ENCODE assay signal across 18 mouse cellular contexts in genomic region chr3:102127114-102127513, GRCm38 (mm10). TPM values are rescaled to one million over a fixed set of nuclear protein-coding genes. Genes with fewer than 3 reads are reported as not detected.
DNase-seq lines count a peak whose midpoint lies in the region; ATAC-seq lines count a peak whose summit lies in the region.
"Had no signal": no experiment of that assay in that cellular context is flagged by ENCODE, and none has a peak within 500 bp of the region (broad histone marks: within the 10 kb centered on the region; RNA-seq: fewer than 3 reads in every experiment).

No protein-coding gene starts in this region.

- WGBS in liver, embryonic 16.5 days (ENCODE audit: insufficient replicate concordance), result 61% methylated on average over 2 of the region's 2 CpGs
- 72% methylated on average over 2 of the region's 2 CpGs for WGBS in liver, embryonic 11.5 days
- WGBS in stomach, embryonic 15.5 days, result 52% methylated on average over 2 of the region's 2 CpGs

- no peak overlapping the region for H3K4me2 ChIP-seq in liver, embryonic 16.5 days (ENCODE audit: low read depth, low read length)
- H3K4me2 ChIP-seq in liver, embryonic 11.5 days, result no peak overlapping the region
- H3K4me2 ChIP-seq in stomach, embryonic 15.5 days, result no peak overlapping the region
- H3K4me2 ChIP-seq: embryonic facial prominence, embryonic 12.5 days; forebrain, embryonic 15.5 days; heart, embryonic 13.5 days had no signal

- H3K9ac ChIP-seq in liver, embryonic 16.5 days (ENCODE audit: low read depth, low read length), result no peak overlapping the region
- no peak overlapping the region for H3K9ac ChIP-seq in liver, embryonic 11.5 days (ENCODE audit: low read depth, low read length)
- H3K9ac ChIP-seq in stomach, embryonic 15.5 days, result no peak overlapping the region
- H3K9ac ChIP-seq: embryonic facial prominence, embryonic 12.5 days; forebrain, embryonic 15.5 days; heart, embryonic 13.5 days had no signal

- H3K4me1 ChIP-seq in liver, embryonic 16.5 days (ENCODE audit: control insufficient read depth, low read depth, low read length), result no peaks in the 10 kb centered on the region; the same call in 1 of the 2 replicates
- no peaks in the 10 kb centered on the region; the same call in 1 of the 2 replicates for H3K4me1 ChIP-seq in liver, embryonic 11.5 days (replicated peaks; ENCODE audit: control insufficient read depth, insufficient read depth, low read length)
- no peaks in the 10 kb centered on the region for H3K4me1 ChIP-seq in stomach, embryonic 15.5 days
- H3K4me1 ChIP-seq: embryonic facial prominence, embryonic 12.5 days; forebrain, embryonic 15.5 days had no signal

- no peaks in the 10 kb centered on the region for H3K36me3 ChIP-seq in liver, embryonic 16.5 days (ENCODE audit: control insufficient read depth, insufficient read depth)
- H3K36me3 ChIP-seq in liver, embryonic 11.5 days (ENCODE audit: control insufficient read depth, insufficient read depth, low read length), result no peaks in the 10 kb centered on the region
- no peaks in the 10 kb centered on the region for H3K36me3 ChIP-seq in stomach, embryonic 15.5 days
- H3K36me3 ChIP-seq: embryonic facial prominence, embryonic 12.5 days; forebrain, embryonic 15.5 days had no signal

- no peak overlapping the region for H3K27ac ChIP-seq in liver, embryonic 16.5 days (ENCODE audit: low read length)
- H3K27ac ChIP-seq in liver, embryonic 11.5 days (ENCODE audit: low read depth, low read length), result no peak overlapping the region
- no peak overlapping the region for H3K27ac ChIP-seq in stomach, embryonic 15.5 days
- H3K27ac ChIP-seq: embryonic facial prominence, embryonic 12.5 days; forebrain, embryonic 15.5 days; heart, embryonic 13.5 days had no signal

- no peaks in the 10 kb centered on the region for H3K9me3 ChIP-seq in liver, embryonic 16.5 days (replicated peaks; ENCODE audit: control insufficient read depth, low read length)
- H3K9me3 ChIP-seq in liver, embryonic 11.5 days (ENCODE audit: control insufficient read depth, low read length), result no peaks in the 10 kb centered on the region
- H3K9me3 ChIP-seq in stomach, embryonic 15.5 days, result no peaks in the 10 kb centered on the region
- H3K9me3 ChIP-seq: embryonic facial prominence, embryonic 12.5 days; forebrain, embryonic 15.5 days; heart, embryonic 13.5 days had no signal

- ATAC-seq in liver, embryonic 16.5 days (ENCODE audit: low read depth), result peak; percentile 56; the same call in 1 of the 2 replicates
- no peak for ATAC-seq in liver, embryonic 11.5 days (replicated peaks; ENCODE audit: low FRiP score)
- ATAC-seq in stomach, embryonic 15.5 days (ENCODE audit: insufficient read depth, low FRiP score, low read depth), result peak; percentile 27; the same call in 1 of the 2 replicates
- ATAC-seq: forebrain, embryonic 15.5 days had no signal

- no peak overlapping the region for H3K4me3 ChIP-seq in liver, embryonic 16.5 days (ENCODE audit: low read depth, low read length)
- H3K4me3 ChIP-seq in liver, embryonic 11.5 days (ENCODE audit: low read depth, low read length), result no peak overlapping the region
- no peak overlapping the region for H3K4me3 ChIP-seq in stomach, embryonic 15.5 days (replicated peaks)
- H3K4me3 ChIP-seq: embryonic facial prominence, embryonic 12.5 days; forebrain, embryonic 15.5 days; heart, embryonic 13.5 days had no signal

- H3K27me3 ChIP-seq in liver, embryonic 16.5 days (ENCODE audit: control insufficient read depth, insufficient read depth, low read depth, low read length), result no peaks in the 10 kb centered on the region
- H3K27me3 ChIP-seq in liver, embryonic 11.5 days (replicated peaks; ENCODE audit: control insufficient read depth, insufficient read depth, low read length), result no peaks in the 10 kb centered on the region
- H3K27me3 ChIP-seq in stomach, embryonic 15.5 days (replicated peaks), result no peaks in the 10 kb centered on the region
- H3K27me3 ChIP-seq: embryonic facial prominence, embryonic 12.5 days; forebrain, embryonic 15.5 days; heart, embryonic 13.5 days had no signal

- DNase-seq in liver, embryonic 11.5 days (ENCODE audit: low spot score), result no peak
- DNase-seq in lung, postnatal 10 days, result peak; percentile 60
- DNase-seq in lung, adult 18-20 months, result no peak
- no peak for DNase-seq in kidney, postnatal 36 days
- no peak for DNase-seq in retina, postnatal 1 day
- DNase-seq: adrenal gland, postnatal 10 days; cerebellum, adult 11-12 months; cerebellum, adult 9-10 months; cerebellum, postnatal 25 days; gastrocnemius, postnatal 36 days; heart, adult 11 months; heart, postnatal 4 days had no signal

RNA-seq across cellular contexts. Expression of gene Casq2, which starts 40.9 kb away (rescaled TPM):
- 4.2 and 7.8 TPM in 2 replicates for polyA plus RNA-seq in liver, embryonic 16.5 days (2015; fragmentation: Nextera tagmentation; extraction: Ambion mirVana)
- 0.95 and 1.2 TPM in 2 replicates for polyA plus RNA-seq in liver, embryonic 11.5 days (2014; fragmentation: Nextera tagmentation; extraction: Ambion mirVana)
- polyA plus RNA-seq in stomach, embryonic 15.5 days (2015; fragmentation: Nextera tagmentation; extraction: Ambion mirVana), result 1.7 and 3.5 TPM in 2 replicates
- polyA plus RNA-seq: forebrain, embryonic 11.5 days had no signal
